Mouse (Mus musculus) kidney, adult 11 months (tissue): Measurements from ENCODE around the gene Gja4.

Source experiments
- DNase-seq: peaks from one replicate; pipeline ENCODE4 v3.0.0; 2022

Gene Gja4

GRCm38 (mm10) chr4:127323651-127324050 is 9.8 kb upstream of the Gja4 start:
- no peak for DNase-seq

- peak; percentile 21 for DNase-seq
Observed at GRCm38 (mm10) chr4:127319613-127320012, 5.8 kb upstream of the Gja4 start.

GRCm38 (mm10) chr4:127317143-127317542 is 3.3 kb upstream of the Gja4 start:
- no peak for DNase-seq

DNA sequence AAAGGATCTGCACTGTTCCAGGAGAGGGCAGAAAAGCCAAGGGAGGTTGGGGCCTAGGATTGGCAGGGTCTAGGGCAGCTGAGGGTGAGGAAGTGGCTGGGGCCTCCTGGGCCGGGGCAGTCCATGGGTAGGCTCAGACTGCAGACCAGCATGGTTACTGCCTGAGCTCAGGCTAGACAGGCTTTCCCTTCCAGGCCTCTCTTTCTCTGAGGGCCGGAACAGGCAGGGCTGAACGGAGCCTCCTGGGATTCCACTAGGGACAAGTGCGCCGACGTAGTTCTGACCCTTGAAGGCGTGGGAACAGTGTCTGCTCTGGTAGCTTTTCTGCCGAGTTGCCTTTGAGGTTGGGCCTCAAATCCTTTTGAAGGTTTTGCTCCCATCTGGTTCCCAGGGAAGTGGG is 1.9 kb upstream of the Gja4 start:
- no peak for DNase-seq

GRCm38 (mm10) chr4:127314585-127314984 is 746 bp upstream of the Gja4 start:
- DNase-seq = no peak

GRCm38 (mm10) chr4:127312349-127312748 is 1.5 kb downstream of the Gja4 start:
- no peak for DNase-seq

GRCm38 (mm10) chr4:127311561-127311960 is 2.3 kb downstream of the Gja4 start:
- DNase-seq = no peak

DNA sequence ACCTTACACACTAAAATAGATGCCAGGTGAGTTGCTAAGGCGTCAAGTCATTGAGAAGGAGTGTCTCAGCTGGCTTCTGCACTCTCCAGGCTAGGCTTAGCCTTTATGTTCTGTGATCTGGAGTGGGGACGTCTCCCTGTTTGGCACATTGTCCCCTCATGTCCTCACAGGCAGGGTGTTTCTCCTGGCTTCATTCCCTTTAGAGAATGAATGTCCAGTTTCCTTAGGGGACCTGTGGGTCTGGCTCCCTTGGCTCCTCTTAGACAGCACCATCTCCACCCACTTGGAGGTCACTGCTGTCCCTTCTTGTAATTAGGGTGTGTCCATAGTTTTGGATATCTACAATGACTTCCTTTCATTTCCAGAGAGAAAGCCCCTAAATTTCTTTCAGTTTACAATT is 6.9 kb downstream of the Gja4 start:
- DNase-seq = no peak

GRCm38 (mm10) chr4:127303796-127304195 is 10.0 kb downstream of the Gja4 start:
- DNase-seq = peak; percentile 35

GRCm38 (mm10) chr4:127300503-127300902 is 13.3 kb downstream of the Gja4 start:
- DNase-seq = no peak

DNA sequence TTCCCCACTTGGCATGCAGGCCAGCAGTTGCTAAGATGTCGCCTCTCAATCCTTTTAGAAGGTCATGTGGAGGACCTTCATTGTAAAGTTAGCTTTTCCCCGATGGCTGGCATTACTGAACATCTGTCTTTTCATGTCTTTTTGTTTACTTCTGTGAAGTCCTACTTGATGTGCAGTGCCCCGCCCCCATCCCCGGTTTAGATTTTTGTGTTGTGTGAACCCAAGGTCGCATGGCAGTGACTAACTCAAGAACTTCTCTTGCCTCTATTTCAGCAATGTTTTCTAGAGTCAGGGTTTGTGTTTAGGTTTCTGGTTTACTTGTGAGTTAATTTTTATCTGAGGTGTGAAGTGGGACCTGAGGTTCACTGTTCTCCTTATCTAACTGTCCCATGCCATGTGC is 21.2 kb downstream of the Gja4 start:
- DNase-seq = no peak

DNA sequence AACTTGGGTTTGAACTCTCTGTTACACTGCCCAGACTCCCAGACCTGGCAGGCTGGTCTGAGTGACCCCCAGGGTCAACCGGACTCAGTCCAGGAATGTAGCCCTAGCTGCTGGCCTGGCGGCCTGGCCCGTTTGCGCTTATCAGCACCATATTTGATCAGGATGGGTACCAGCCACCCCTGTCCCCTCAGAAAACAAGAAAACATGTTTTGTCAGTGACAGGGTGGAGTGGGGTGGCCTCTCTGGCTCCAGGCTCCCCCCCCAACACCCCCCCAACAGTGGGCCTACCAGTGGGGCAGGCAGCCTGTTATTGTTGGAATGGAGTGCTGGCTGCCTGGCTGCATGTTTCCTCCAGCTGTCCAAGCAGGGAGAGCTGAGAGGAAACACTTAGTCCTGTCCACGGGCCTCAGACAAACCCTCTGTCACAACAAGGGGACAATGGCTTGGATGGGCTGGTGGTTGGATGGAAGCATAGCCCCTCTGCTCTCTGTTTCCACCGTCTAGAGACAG is 24.7 kb downstream of the Gja4 start:
- peak; percentile 33 for DNase-seq

DNA sequence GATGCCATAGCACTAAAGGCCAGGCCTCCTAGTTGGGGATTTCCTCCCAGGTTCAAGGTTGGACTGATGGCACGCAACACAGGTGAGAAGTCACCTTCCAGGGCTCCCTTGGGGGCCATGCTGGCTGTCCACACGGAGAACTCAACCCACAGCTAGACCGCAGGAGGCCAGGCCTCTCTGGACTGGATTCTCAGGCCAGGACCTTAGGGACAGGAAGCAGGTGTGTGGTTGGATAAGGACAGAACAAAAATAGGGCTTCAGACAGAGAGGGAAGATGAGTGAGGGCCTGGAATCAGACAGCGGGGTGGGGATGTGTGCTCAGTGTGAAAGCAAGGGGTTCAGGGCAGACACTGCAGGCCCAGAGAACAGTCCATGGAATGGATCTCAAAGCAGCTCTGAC is 26.9 kb downstream of the Gja4 start:
- DNase-seq = no peak

DNA sequence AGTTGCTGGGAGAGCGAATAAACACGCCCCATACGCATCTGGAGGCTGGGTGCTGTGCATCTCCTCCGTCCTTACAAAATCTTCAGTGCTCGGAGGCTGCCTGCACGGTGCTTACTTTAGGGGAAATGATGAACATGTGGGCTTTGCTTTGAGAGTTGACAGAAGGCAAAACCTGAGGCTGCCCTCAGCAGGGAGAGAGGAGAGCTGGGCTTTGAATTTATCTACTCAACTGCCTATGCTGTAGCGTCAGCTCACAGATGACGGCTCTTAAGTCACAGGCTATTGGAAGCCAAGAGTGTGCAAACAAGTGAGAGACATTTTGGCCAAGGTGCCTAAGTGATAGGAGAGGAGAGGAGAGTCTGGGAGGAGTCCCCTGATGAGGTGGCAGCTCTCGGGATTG is 34.6 kb downstream of the Gja4 start:
- DNase-seq = no peak

- peak; percentile 51 for DNase-seq
Observed at GRCm38 (mm10) chr4:127278451-127279001, 35.3 kb downstream of the Gja4 start.

DNA sequence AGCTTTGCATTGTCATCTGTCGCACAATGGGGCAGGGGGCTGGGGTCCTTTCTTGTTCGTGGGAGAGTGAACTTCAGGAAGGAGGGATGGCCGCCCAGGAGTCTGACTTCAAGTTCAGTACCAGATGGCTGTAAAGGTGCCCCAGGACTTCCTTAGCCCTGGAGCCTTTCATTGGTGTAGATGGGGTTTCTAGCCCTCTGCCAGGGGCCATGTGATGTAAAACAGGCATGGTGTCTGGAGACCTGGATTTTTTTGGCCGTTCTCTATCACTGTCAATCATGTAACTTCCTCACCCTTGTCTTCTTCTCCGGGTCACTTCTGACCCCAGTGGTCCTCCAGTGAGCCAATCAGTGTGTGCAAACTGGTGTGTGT is 49.7 kb downstream of the Gja4 start:
- no peak for DNase-seq

- DNase-seq = peak; percentile 48
Observed at GRCm38 (mm10) chr4:127263438-127264182, 50.2 kb downstream of the Gja4 start.

GRCm38 (mm10) chr4:127261601-127262000 is 52.2 kb downstream of the Gja4 start:
- DNase-seq = no peak
